26 mouse cellular contexts compared by ENCODE assay signal in the genomic region with DNA sequence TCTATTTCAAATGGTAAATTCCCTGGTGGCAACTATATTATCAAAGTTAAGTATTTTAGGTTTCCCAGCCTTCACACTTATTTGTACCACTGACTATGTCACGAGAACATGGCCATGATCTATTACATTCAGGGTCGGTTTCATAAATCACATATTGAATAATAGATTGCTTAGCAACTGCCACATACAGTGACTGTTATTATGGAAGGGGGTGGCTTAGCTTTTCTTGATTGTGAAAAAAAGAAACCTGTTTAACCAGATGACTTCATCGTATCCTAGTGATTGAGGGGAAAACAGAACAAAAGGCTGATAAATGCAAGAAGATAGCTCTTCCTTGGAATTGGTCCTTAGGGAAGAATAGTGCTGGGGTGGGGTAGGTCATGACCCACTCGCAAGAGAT.
DNase-seq lines count a peak whose midpoint lies in the region; ATAC-seq and TF ChIP-seq lines count a peak whose summit lies in the region.
"Had no signal": no experiment of that assay in that cellular context is flagged by ENCODE, and none has a peak within 500 bp of the region (broad histone marks: within the 10 kb centered on the region; RNA-seq: fewer than 3 reads in every experiment).

No protein-coding gene starts in this region.

- TF ChIP-seq CTCF in gastrocnemius, adult 2 months (IDR thresholded peaks at IDR 0.05) = no peak
- TF ChIP-seq CTCF in CH12.LX (conservative IDR thresholded peaks at IDR 0.05 in 1 of 2, IDR thresholded peaks at IDR 0.05 in 1 of 2; ENCODE audit: low read depth in 2 of 2, low read length in 2 of 2) = no peak

- intact Hi-C loops in gastrocnemius, adult 2 months (cut with DNase I) = no loop called here

- peaks cover 4% of the 10 kb centered on the region; the same call in 1 of the 2 replicates for H3K4me1 ChIP-seq in heart, embryonic 16.5 days (ENCODE audit: control insufficient read depth, insufficient read depth, low read length)
- H3K4me1 ChIP-seq in CH12.LX (ENCODE audit: control insufficient read depth in 1 of 2, insufficient read depth in 2 of 2) = peaks cover 8 to 27% of the 10 kb centered on the region in 2 experiments
- H3K4me1 ChIP-seq: embryonic facial prominence, embryonic 12.5 days; forebrain, embryonic 13.5 days had no signal

- no peak overlapping the region for H3K9ac ChIP-seq in heart, embryonic 16.5 days (ENCODE audit: low read length)
- H3K9ac ChIP-seq in CH12.LX (ENCODE audit: insufficient read depth, low read depth) = no peak overlapping the region
- H3K9ac ChIP-seq: embryonic facial prominence, embryonic 12.5 days; forebrain, embryonic 13.5 days; heart, embryonic 12.5 days; hindbrain, embryonic 14.5 days had no signal

- 71% methylated on average over 4 of the region's 4 CpGs for WGBS in heart, embryonic 16.5 days

- no peaks in the 10 kb centered on the region for H3K9me3 ChIP-seq in heart, embryonic 16.5 days (replicated peaks; ENCODE audit: control insufficient read depth, low read length)
- no peaks in the 10 kb centered on the region for H3K9me3 ChIP-seq in CH12.LX (replicated peaks; ENCODE audit: low read length)
- H3K9me3 ChIP-seq: embryonic facial prominence, embryonic 12.5 days; forebrain, embryonic 13.5 days; G1E; heart, embryonic 12.5 days had no signal

- H3K27me3 ChIP-seq in heart, embryonic 16.5 days (ENCODE audit: control insufficient read depth, insufficient read depth, low read length) = no peaks in the 10 kb centered on the region
- H3K27me3 ChIP-seq in CH12.LX (replicated peaks) = no peaks in the 10 kb centered on the region
- H3K27me3 ChIP-seq: embryonic facial prominence, embryonic 12.5 days; forebrain, embryonic 13.5 days; heart, embryonic 12.5 days had no signal

- H3K4me2 ChIP-seq in heart, embryonic 16.5 days (ENCODE audit: low read depth, low read length) = no peak overlapping the region
- H3K4me2 ChIP-seq in CH12.LX (ENCODE audit: insufficient read depth, low read depth, poor library complexity, severe bottlenecking) = no peak overlapping the region; the same call in 1 of the 2 replicates
- H3K4me2 ChIP-seq: embryonic facial prominence, embryonic 12.5 days; forebrain, embryonic 13.5 days; heart, embryonic 12.5 days; hindbrain, embryonic 14.5 days had no signal

- no peak overlapping the region for H3K4me3 ChIP-seq in gastrocnemius, adult 2 months
- no peak overlapping the region for H3K4me3 ChIP-seq in heart, embryonic 16.5 days (ENCODE audit: low read length)
- H3K4me3 ChIP-seq in CH12.LX (replicated peaks in 1 of 3; ENCODE audit: low read depth in 2 of 3, low read length in 2 of 3, poor library complexity in 1 of 3) = no peak overlapping the region
- H3K4me3 ChIP-seq: embryonic facial prominence, embryonic 12.5 days; erythroblast, embryonic 14.5 days; forebrain, embryonic 13.5 days; heart, embryonic 12.5 days had no signal

- H3K36me3 ChIP-seq in heart, embryonic 16.5 days (ENCODE audit: control insufficient read depth, insufficient read depth) = no peaks in the 10 kb centered on the region
- H3K36me3 ChIP-seq in CH12.LX (replicated peaks in 1 of 2; ENCODE audit: control insufficient read depth in 1 of 2, insufficient read depth in 1 of 2, low read length in 1 of 2) = no peaks in the 10 kb centered on the region
- H3K36me3 ChIP-seq: embryonic facial prominence, embryonic 12.5 days; G1E; heart, embryonic 12.5 days had no signal

- DNase-seq in adrenal gland, adult 2 months = peak; percentile 10
- no peak for DNase-seq in adrenal gland, postnatal 36 days
- DNase-seq in gastrocnemius, adult 2 months = no peak
- no peak for DNase-seq in gastrocnemius, adult 8-10 months (ENCODE audit: low spot score in 2 of 2)
- no peak for DNase-seq in heart, postnatal 4 days
- no peak for DNase-seq in CH12.LX (ENCODE audit: extremely low read depth)
- DNase-seq: adrenal gland, adult 8-10 months; adrenal gland, postnatal 25 days; cerebellum, adult 18-20 months; cerebellum, adult 9-10 months; cerebellum, postnatal 14 days; gastrocnemius, postnatal 10 days; gastrocnemius, postnatal 36 days; heart, postnatal 36 days; kidney, adult 18-20 months had no signal

- H3K27ac ChIP-seq in gastrocnemius, adult 2 months = peak overlapping the region; percentile 38; the same call in 1 of the 2 replicates
- H3K27ac ChIP-seq in heart, embryonic 16.5 days (ENCODE audit: low read length) = no peak overlapping the region
- no peak overlapping the region for H3K27ac ChIP-seq in CH12.LX (ENCODE audit: insufficient read depth, low read depth)
- H3K27ac ChIP-seq: embryonic facial prominence, embryonic 12.5 days; forebrain, embryonic 13.5 days; hindbrain, embryonic 14.5 days; hindbrain, postnatal 0 days had no signal

- dilution Hi-C loops in CH12.LX (cut with MboI; ENCODE audit: extremely low pct_ligation_motif_present, extremely low pct_unique_long_range_greater_than_20kb, low sequenced_read_pairs) = no loop called here

- TF ChIP-seq RAD21 in CH12.LX (IDR thresholded peaks at IDR 0.05; ENCODE audit: low read depth, low read length) = no peak

- peak; percentile 28; the same call in 1 of the 2 replicates for ATAC-seq in heart, embryonic 16.5 days (replicated peaks; ENCODE audit: extremely low read depth, insufficient read depth, low FRiP score)
- no peak for ATAC-seq in megakaryocyte progenitor cell, adult 5-6 weeks (replicated peaks; ENCODE audit: poor library complexity)
- ATAC-seq: forebrain, embryonic 13.5 days; forebrain, embryonic 16.5 days; hindbrain, postnatal 0 days; intestine, embryonic 16.5 days had no signal

- no peaks in the 10 kb centered on the region for H3K79me2 ChIP-seq in CH12.LX (replicated peaks; ENCODE audit: control insufficient read depth, extremely low read depth, insufficient read depth, poor library complexity, severe bottlenecking)

- TF ChIP-seq EP300 in CH12.LX (IDR thresholded peaks at IDR 0.05; ENCODE audit: low read length) = no peak

- TF ChIP-seq POLR2A in CH12.LX (IDR thresholded peaks at IDR 0.05; ENCODE audit: low read depth, low read length) = no peak

- in situ Hi-C loops in CH12.LX (cut with MboI; ENCODE audit: low pct_ligation_motif_present, low pct_unique_long_range_greater_than_20kb, low sequenced_read_pairs) = no loop called here

TF ChIP-seq in CH12.LX, 34 proteins besides CTCF, POLR2A, EP300 and RAD21:
- TF ChIP-seq CHD1 (IDR thresholded peaks at IDR 0.05; ENCODE audit: low read depth, low read length) (0 out of 2 replicates have a peak, but pooled peaks have one; percentile 39), JUND (conservative IDR thresholded peaks at IDR 0.05; ENCODE audit: low read depth, low read length) (no peak), MEF2A (IDR thresholded peaks at IDR 0.05; ENCODE audit: borderline replicate concordance, low read depth, low read length) (no peak), TBP (conservative IDR thresholded peaks at IDR 0.05; ENCODE audit: low read depth, low read length) (no peak), USF2 (conservative IDR thresholded peaks at IDR 0.05; ENCODE audit: low read depth, low read length) (no peak), KAT2A (IDR thresholded peaks at IDR 0.05; ENCODE audit: insufficient replicate concordance, low read length) (no peak), ZNF384 (IDR thresholded peaks at IDR 0.05; ENCODE audit: low read depth, low read length) (no peak)
